ENCODE assay signal across 9 mouse cellular contexts in genomic region chr1:82294102-82294501, GRCm38 (mm10). TPM values are rescaled to one million over a fixed set of nuclear protein-coding genes. Genes with fewer than 3 reads are reported as not detected.
DNase-seq lines count a peak whose midpoint lies in the region; ATAC-seq lines count a peak whose summit lies in the region.
"Had no signal": no experiment of that assay in that cellular context is flagged by ENCODE, and none has a peak within 500 bp of the region (broad histone marks: within the 10 kb centered on the region; RNA-seq: fewer than 3 reads in every experiment).

No protein-coding gene starts in this region.

- H3K9me3 ChIP-seq in intestine, embryonic 16.5 days (ENCODE audit: control insufficient read depth, low read length): no peaks in the 10 kb centered on the region
- H3K9me3 ChIP-seq: lung, embryonic 15.5 days had no signal

- peaks cover 17% of the 10 kb centered on the region for H3K4me1 ChIP-seq in intestine, embryonic 16.5 days (ENCODE audit: control insufficient read depth, insufficient read depth, low read length)

- intact Hi-C loops in left cerebral cortex, postnatal 14 days (cut with DNase I): loop anchor here (2.0 to 5.0 kb wide), 2 partner anchors 138 to 777 kb away; no protein-coding TSS in a partner anchor
- intact Hi-C loops in heart, postnatal 36 days (cut with DNase I): loop anchor here (1.0 to 5.0 kb wide), 3 partner anchors 387 to 978 kb away; no protein-coding TSS in a partner anchor

- peak; percentile 35 for DNase-seq in cerebellum, adult 11 months
- DNase-seq in cerebellum, adult 11-12 months: no peak
- DNase-seq in left cerebral cortex, postnatal 14 days (ENCODE audit: low spot score in 2 of 2): peak; percentile 65 to 69
- no peak for DNase-seq in left cerebral cortex, adult 8-10 months (ENCODE audit: low spot score in 2 of 2)
- peak; percentile 81 for DNase-seq in NIH3T3 (ENCODE audit: low read depth)
- DNase-seq in heart, postnatal 36 days: peak; percentile 24 to 25
- no peak for DNase-seq in frontal cortex, postnatal 10 days (ENCODE audit: low spot score in 2 of 2)

- 11% methylated on average over 6 of the region's 6 CpGs for WGBS in intestine, embryonic 16.5 days

- no peak overlapping the region for H3K27ac ChIP-seq in intestine, embryonic 16.5 days (ENCODE audit: low read length)
- H3K27ac ChIP-seq: lung, embryonic 15.5 days had no signal

- no peak overlapping the region for H3K9ac ChIP-seq in intestine, embryonic 16.5 days (ENCODE audit: low read depth, low read length)
- H3K9ac ChIP-seq: lung, embryonic 15.5 days had no signal

- peaks cover 3% of the 10 kb centered on the region; the same call in 1 of the 2 replicates for H3K27me3 ChIP-seq in intestine, embryonic 16.5 days (replicated peaks; ENCODE audit: control insufficient read depth, insufficient read depth, low read length)

- no peak overlapping the region for H3K4me2 ChIP-seq in intestine, embryonic 16.5 days (ENCODE audit: low read depth, low read length)
- H3K4me2 ChIP-seq: lung, embryonic 15.5 days had no signal

- no peak overlapping the region for H3K4me3 ChIP-seq in intestine, embryonic 16.5 days (ENCODE audit: low read length)
- H3K4me3 ChIP-seq: lung, embryonic 15.5 days had no signal

- no peak for ATAC-seq in intestine, embryonic 16.5 days

- H3K36me3 ChIP-seq in intestine, embryonic 16.5 days (ENCODE audit: control insufficient read depth, insufficient read depth, low read length): no peaks in the 10 kb centered on the region
- H3K36me3 ChIP-seq: lung, embryonic 15.5 days had no signal

RNA-seq across cellular contexts. Expression of gene Irs1, which starts 2.9 kb away (rescaled TPM):
- total RNA-seq in left cerebral cortex, postnatal 14 days (2021): 10 to 100 TPM; 19.9 to 20.3 TPM
- 10 to 100 TPM; 14.2 to 15.8 (median 14.9) TPM for total RNA-seq in left cerebral cortex, adult 8-10 months (2022)
- total RNA-seq in heart, postnatal 36 days (2021): 10 to 100 TPM; 36.6 to 41.5 TPM
- polyA plus RNA-seq in intestine, embryonic 16.5 days (2015; fragmentation: Nextera tagmentation; extraction: Ambion mirVana): 2.1 TPM in 2 replicates

RNA-seq across cellular contexts. Expression of gene Rhbdd1, which starts 22.1 kb away (rescaled TPM):
- total RNA-seq in left cerebral cortex, postnatal 14 days (2021): 1 to 10 TPM; 5.4 to 5.6 TPM
- total RNA-seq in left cerebral cortex, adult 8-10 months (2022): 10 to 100 TPM in 1 of 4 experiments, 1 to 10 TPM in 3; 8.5 to 10.5 (median 9.4) TPM
- 10 to 100 TPM in 1 of 2 experiments, 1 to 10 TPM in 1; 9.5 to 12.1 TPM for total RNA-seq in heart, postnatal 36 days (2021)
- 12.7 and 13.0 TPM in 2 replicates for polyA plus RNA-seq in intestine, embryonic 16.5 days (2015; fragmentation: Nextera tagmentation; extraction: Ambion mirVana)

Comparison
In these comparisons a context has a peak if more than half of its experiments do, and no peak if none do; other contexts are left out.
1. DNase-seq: peak in cerebellum, adult 11 months (single experiment), left cerebral cortex, postnatal 14 days (2 of 2), NIH3T3 (single experiment) and heart, postnatal 36 days (2 of 2); none in cerebellum, adult 11-12 months (single experiment), left cerebral cortex, adult 8-10 months (0 of 2) and frontal cortex, postnatal 10 days (0 of 2).